Mouse (Mus musculus) forebrain, embryonic 11.5 days (tissue): ENCODE data around the gene Nprl3. TPM values are rescaled to one million over a fixed set of nuclear protein-coding genes. Genes with fewer than 3 reads are reported as not detected.
"Not testable (repeated sequence)": the region's sequence is repeated elsewhere in the genome, so short reads cannot be mapped to it uniquely, and the experiment has no call there.

Source experiments
- ATAC-seq: fragments of 200-750 bp; cut with Nextera tagmentation; replicated peaks from 2 replicates; pipeline ENCODE4 v1.8.0; 2017; ENCODE audit warnings: moderate TSS enrichment; ENCODE audit not compliant: low FRiP score
- DNase-seq: peaks from one replicate; pipeline ENCODE4 v3.0.0-alpha.2; 2017; ENCODE audit warnings: low spot score
- H3K27ac ChIP-seq: fragments of 300-500 bp; sonication (generic); 2 replicates; pipeline ENCODE4 v1.5.1; 2014; ENCODE audit warnings: low read depth, low read length
- H3K27me3 ChIP-seq: fragments of 300-500 bp; sonication (generic); 2 replicates; pipeline ENCODE4 v1.6.1; 2014; ENCODE audit warnings: mild to moderate bottlenecking, low read length, mixed read lengths; ENCODE audit not compliant: control insufficient read depth, insufficient read depth
- H3K36me3 ChIP-seq: fragments of 300-500 bp; sonication (generic); 2 replicates; pipeline ENCODE4 v1.6.1; 2014; ENCODE audit warnings: mild to moderate bottlenecking, low read length, moderate library complexity, mixed read lengths; ENCODE audit not compliant: control insufficient read depth, insufficient read depth
- H3K4me1 ChIP-seq: fragments of 300-500 bp; sonication (generic); replicated peaks from 2 replicates; pipeline ENCODE4 v1.6.1; 2014; ENCODE audit warnings: low read length, mixed read lengths; ENCODE audit not compliant: control insufficient read depth, insufficient read depth
- H3K4me2 ChIP-seq: fragments of 300-500 bp; sonication (generic); 2 replicates; pipeline ENCODE4 v1.6.1; 2014; ENCODE audit warnings: low read depth, mild to moderate bottlenecking, low read length, moderate library complexity, mixed read lengths; ENCODE audit not compliant: severe bottlenecking
- H3K4me3 ChIP-seq: fragments of 300-500 bp; sonication (generic); 2 replicates; pipeline ENCODE4 v1.5.1; 2014; ENCODE audit warnings: low read depth, low read length
- H3K9ac ChIP-seq: fragments of 300-500 bp; sonication (generic); 2 replicates; pipeline ENCODE4 v1.6.1; 2014; ENCODE audit warnings: low read length
- H3K9me3 ChIP-seq: fragments of 300-500 bp; sonication (generic); 2 replicates; pipeline ENCODE4 v1.6.1; 2016; ENCODE audit warnings: low read length, mixed read lengths; ENCODE audit not compliant: control insufficient read depth
- WGBS: fragments of 180-500 bp; shearing (Covaris S2); extraction: QIAGEN DNeasy Blood & Tissue Kit; methylation state at CpG from one replicate; pipeline ENCODE4 v1.1.7; 2014; 5-methylcytosine and 5-hydroxymethylcytosine counted together
- polyA plus RNA-seq: library from polyadenylated mRNA; unstranded; fragments of >200 nt; fragmentation: Nextera tagmentation; extraction: Ambion mirVana; gene quantifications from 2 replicates; pipeline ENCODE4 v1.2.1, GENCODE M21; 2014

The Nprl3 gene
- polyA plus RNA-seq, 1 experiment from 2014 or later: 44.5 TPM

DNA sequence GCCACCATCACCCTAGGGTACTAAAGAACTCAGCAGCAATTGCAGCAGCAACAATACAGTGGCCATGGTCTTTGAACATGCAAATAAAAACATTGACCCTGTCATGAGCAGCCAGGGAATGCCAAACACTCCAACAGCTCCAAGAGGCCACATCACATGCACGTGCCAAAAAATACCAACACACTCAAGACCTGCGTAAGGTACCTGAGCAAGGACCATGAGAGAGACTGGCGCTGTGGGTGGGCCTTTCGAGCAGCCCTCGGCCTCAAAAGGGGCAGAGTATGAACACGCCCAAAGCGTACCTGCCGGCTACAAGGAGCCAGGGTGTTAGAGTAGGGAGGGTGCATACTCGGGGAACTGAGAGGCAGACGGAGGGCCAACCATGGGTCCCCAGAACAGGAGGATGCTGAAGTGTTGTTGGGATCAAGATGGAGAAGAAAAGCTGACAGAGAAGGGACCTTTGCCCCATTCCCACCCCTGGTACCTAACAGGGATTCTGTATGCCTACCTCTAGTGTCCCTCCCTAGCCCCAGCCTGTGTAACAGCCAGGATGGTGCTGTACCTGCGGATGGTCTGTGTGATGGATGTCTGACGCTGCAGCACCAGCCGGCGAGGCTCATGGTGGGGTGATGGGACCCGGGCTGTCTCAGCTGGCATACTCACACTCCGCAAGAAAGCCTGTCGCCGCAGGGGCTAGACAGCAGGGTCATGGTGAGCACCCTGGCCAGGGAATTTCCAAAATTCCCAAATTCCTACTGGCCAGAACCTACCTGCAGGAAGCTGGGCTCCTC is 51.9 kb downstream of the Nprl3 start:
- no peak for DNase-seq
- 94% methylated on average over 18 of the region's 18 CpGs for whole genome bisulfite sequencing
- Histone ChIP-seq H3K9me3 (no peaks in the 10 kb centered on the region), H3K4me2 (no peak overlapping the region), H3K27me3 (no peaks in the 10 kb centered on the region), H3K4me3 (no peak overlapping the region), H3K27ac (no peak overlapping the region), H3K4me1 (no peaks in the 10 kb centered on the region; the same call in 1 of the 2 replicates), H3K9ac (no peak overlapping the region), H3K36me3 (no peaks in the 10 kb centered on the region; the same call in 1 of the 2 replicates)
- no peak for ATAC-seq

DNA sequence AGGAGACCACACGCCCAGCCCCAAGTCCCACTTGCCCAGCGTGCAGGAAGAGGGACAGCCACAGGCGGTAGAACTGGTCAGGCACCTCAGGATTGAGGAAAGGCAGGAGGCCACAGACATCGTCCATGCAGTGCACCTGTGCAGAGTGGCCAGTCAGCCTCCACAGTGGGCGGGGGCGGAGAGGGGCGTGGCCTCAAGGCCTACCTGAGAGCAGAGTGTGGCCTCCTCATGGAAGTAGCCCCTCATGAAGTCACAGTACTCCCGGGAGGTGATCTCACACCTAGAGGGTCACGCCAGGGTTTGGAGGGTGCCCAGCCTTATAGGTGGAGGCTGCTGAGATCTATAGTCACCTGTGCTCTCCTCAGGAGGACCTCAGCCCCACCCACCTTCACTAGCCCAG is 56.9 kb downstream of the Nprl3 start:
- H3K4me3 ChIP-seq: no peak overlapping the region
- peaks cover 6% of the 10 kb centered on the region; the same call in 1 of the 2 replicates for H3K36me3 ChIP-seq
- peak; percentile 25; the same call in 1 of the 2 replicates for ATAC-seq
- H3K27ac ChIP-seq: no peak overlapping the region
- no peaks in the 10 kb centered on the region for H3K27me3 ChIP-seq
- no peak overlapping the region for H3K9ac ChIP-seq
- H3K4me2 ChIP-seq: no peak overlapping the region
- no peaks in the 10 kb centered on the region for H3K9me3 ChIP-seq
- H3K4me1 ChIP-seq: no peaks in the 10 kb centered on the region; the same call in 1 of the 2 replicates
- no peak for DNase-seq
- 85% methylated on average over 9 of the region's 9 CpGs for WGBS

DNA sequence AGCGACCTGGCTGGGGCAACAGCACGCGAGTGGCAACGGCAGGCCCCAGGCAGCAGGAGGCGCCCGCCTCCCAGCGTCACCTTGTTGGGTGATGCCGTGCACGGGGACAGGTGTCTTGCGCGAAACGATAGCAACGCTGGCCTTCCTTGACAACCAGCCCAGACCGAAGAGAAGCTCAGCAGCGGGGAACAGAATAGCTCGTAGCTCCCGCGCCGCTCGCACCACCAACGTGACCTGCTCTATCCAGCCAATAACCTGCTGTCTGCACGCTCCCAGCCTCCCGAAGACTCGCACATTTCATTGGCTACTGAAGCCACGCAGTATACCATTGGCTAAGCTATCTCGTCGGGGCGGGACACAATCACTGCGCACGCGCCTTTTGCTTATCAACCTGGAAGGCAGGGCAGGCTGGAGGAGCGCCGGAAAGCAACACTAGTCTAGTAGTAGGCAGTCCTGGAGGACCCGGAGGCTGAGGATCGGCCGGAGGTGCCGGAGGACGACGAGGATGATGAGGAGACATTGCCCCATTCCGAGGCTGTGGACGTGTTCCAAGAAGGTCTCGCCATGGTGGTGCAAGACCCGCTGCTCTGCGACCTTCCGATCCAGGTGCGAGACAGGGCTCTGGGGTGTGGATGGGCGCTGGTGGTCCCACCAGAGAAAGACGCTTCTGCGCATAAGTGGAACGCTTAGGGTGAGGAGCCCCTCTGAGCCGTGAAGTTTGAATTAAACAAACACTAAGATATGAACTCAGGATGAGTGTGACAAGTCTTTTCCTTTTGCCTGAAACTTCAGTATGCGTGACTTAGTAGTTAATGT is 62.2 kb downstream of the Nprl3 start, which contains the start of gene Snrnp25:
TSS of gene Snrnp25 (plus strand) at position 358 of the 816 bp plus-strand sequence.
- WGBS: under 1% methylated on average over 52 of the region's 52 CpGs
- H3K9ac ChIP-seq: peak within 1 kb of the TSS; percentile 69
- no peaks in the 10 kb centered on the region for H3K9me3 ChIP-seq
- H3K4me2 ChIP-seq: peak within 1 kb of the TSS; percentile 67
- 0 out of 2 replicates have a peak within 1 kb of the TSS, but pooled peaks have one; percentile 38 for H3K27ac ChIP-seq
- DNase-seq (peak; percentile 97), ATAC-seq (peak; percentile 100)
- no peaks in the 10 kb centered on the region for H3K27me3 ChIP-seq
- peak within 1 kb of the TSS; percentile 55 for H3K4me3 ChIP-seq
- no peaks in the 10 kb centered on the region; the same call in 1 of the 2 replicates for H3K4me1 ChIP-seq
- peaks cover 6% of the 10 kb centered on the region; the same call in 1 of the 2 replicates for H3K36me3 ChIP-seq

DNA sequence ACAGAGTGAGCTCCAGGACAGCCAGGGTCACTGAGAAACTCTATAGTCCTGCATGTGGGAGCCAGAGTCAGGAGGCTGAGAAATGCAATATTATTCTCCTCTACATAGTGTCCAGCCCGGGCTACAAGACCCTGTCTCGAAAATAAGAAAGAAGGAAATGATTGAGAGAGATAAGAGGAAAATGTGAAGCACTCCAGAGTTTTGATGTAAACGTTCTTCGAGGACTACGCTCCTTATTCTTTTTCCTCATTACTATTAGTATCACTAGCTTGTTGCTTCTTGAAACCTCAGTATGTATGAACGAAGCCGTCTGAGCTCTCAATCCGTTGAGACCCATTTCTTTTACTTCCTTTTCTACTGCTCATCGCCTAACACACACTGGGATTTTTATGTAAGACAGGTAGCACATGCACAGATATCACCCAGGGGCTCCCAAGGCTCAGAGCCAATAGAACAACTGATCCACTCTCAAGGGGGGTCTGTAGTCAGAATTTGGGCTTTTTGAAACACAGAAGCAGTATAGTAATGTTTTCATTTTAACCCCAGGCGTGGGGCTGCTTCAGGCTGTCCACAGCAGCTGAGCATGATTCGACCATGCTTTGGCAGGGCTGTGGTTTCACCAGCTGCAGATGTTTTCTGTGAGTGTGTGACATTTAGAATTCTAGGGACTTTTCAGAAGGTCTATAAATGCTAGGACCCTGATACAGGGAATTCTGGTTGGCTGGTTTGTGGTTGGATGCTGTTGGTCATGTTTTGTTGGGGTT is 65.4 kb downstream of the Nprl3 start:
- no peak for DNase-seq
- ATAC-seq: no peak
- no peak overlapping the region for H3K4me2 ChIP-seq
- no peak overlapping the region for H3K4me3 ChIP-seq
- no peaks in the 10 kb centered on the region for H3K36me3 ChIP-seq
- no peak overlapping the region for H3K9ac ChIP-seq
- no peaks in the 10 kb centered on the region for H3K9me3 ChIP-seq
- H3K27me3 ChIP-seq: no peaks in the 10 kb centered on the region
- H3K27ac ChIP-seq: no peak overlapping the region
- no peaks in the 10 kb centered on the region; the same call in 1 of the 2 replicates for H3K4me1 ChIP-seq
- 82% methylated on average over 11 of the region's 11 CpGs for WGBS

DNA sequence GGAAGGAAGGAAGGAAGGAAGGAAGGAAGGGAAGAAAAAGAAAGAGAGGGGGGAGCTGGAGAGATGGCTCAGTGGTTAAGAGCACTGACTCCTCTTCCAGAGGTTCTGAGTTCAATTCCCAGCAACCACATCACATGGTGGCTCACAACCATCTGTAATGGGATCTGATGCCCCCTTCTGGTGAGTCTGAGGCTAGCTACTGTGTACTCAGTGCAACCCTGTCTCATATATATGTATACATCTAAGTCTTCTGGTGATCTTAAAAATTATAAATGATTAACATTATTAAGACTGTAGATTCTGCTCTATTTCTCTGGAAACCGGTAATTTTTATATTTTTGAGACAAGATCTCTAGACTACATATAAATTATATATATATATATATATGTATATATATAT is 66.5 kb downstream of the Nprl3 start:
- H3K27me3 ChIP-seq, ATAC-seq, H3K9ac ChIP-seq, H3K4me1 ChIP-seq, H3K4me3 ChIP-seq, H3K9me3 ChIP-seq, H3K27ac ChIP-seq, DNase-seq, H3K36me3 ChIP-seq, H3K4me2 ChIP-seq: not testable (repeated sequence)
- 60% methylated on average over 1 of the region's 1 CpGs for WGBS

DNA sequence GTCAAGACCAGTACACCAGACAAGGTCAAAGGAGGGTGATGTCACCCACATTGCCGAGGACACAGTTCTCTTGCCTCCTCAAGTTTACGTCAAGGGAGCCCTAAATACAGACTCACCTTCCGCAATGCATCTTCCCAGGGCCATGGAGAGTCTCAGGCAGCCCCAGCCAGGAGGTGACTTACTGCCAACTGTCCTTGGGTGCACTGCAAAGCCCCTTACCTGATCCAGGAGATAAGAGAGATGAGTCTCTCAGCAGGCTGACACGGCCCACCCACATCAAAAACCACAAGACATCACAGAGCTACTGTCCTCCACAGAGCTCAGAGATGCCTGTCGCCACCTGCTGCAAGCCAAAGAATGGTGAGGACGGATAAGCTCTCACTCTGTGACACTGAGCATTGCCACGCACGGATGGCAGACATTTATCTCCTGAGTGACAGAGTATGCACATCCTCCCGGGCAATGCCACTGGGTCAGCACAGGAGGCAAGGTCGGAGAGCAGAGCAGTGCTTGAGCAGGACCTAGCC is 67.4 kb downstream of the Nprl3 start, which contains the start of gene Il9r:
TSS of gene Il9r (minus strand) at position 205 of the 527 bp plus-strand sequence.
- H3K9me3 ChIP-seq: no peaks in the 10 kb centered on the region
- H3K4me1 ChIP-seq: no peaks in the 10 kb centered on the region
- H3K4me2 ChIP-seq: no peak within 1 kb of the TSS
- no peak within 1 kb of the TSS for H3K9ac ChIP-seq
- no peaks in the 10 kb centered on the region for H3K36me3 ChIP-seq
- no peak within 1 kb of the TSS for H3K27ac ChIP-seq
- no peak for DNase-seq
- WGBS: 79% methylated on average over 10 of the region's 10 CpGs
- H3K27me3 ChIP-seq: no peaks in the 10 kb centered on the region
- no peak for ATAC-seq
- H3K4me3 ChIP-seq: no peak within 1 kb of the TSS

DNA sequence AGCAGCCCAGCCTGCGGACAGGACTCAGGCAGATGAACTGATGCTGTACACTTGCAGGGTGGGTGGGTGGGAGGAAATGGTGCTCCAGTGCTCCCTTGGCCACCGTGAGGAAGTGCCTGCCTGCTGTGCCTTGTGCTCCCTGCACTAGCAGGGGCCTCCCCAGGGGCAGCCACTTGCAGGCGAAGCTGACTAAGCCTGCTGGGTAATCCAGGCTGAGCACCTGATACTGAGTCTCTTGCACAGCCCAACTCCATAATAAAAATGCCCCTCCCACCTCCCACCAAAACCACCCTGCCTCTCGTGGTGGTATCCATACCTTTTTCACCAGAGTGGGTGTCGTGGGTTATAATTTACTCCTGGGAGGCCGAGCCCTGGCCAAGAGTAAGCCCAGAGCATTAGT is 68.3 kb downstream of the Nprl3 start:
- H3K4me3 ChIP-seq: no peak overlapping the region
- no peak overlapping the region for H3K4me2 ChIP-seq
- DNase-seq: peak; percentile 47
- no peak for ATAC-seq
- 41% methylated on average over 6 of the region's 6 CpGs for WGBS
- no peaks in the 10 kb centered on the region for H3K4me1 ChIP-seq
- no peak overlapping the region for H3K9ac ChIP-seq
- H3K9me3 ChIP-seq: no peaks in the 10 kb centered on the region
- H3K27ac ChIP-seq: no peak overlapping the region
- no peaks in the 10 kb centered on the region for H3K36me3 ChIP-seq
- no peaks in the 10 kb centered on the region for H3K27me3 ChIP-seq
